Mouse (Mus musculus): ENCODE data around the gene Tcf19.

- TF ChIP-seq CTCF (IDR thresholded peaks at IDR 0.05; ENCODE audit: low read depth) (no peak), EP300 (optimal IDR thresholded peaks at IDR 0.05) (no peak)
These were observed 26.3 kb upstream of the Tcf19 start for GRCm38 (mm10) chr17:35542761-35543411.

All from stomach, postnatal 0 days (tissue).